Mouse (Mus musculus) erythroblast, embryonic 14.5 days (primary cell): ENCODE results near the gene Srebf2.

Source experiments
- GATA1 ChIP-seq: IDR thresholded peaks from 2 replicates; pipeline ENCODE4 v1.6.1; 2012; ENCODE audit warnings: low read length, inconsistent platforms, mixed read lengths
- TAL1 ChIP-seq: IDR thresholded peaks from 3 replicates; pipeline ENCODE4 v1.6.1; 2012; ENCODE audit warnings: low read length, inconsistent platforms, mixed read lengths

GRCm38 (mm10) chr15:82212752-82213063 is 65.7 kb downstream of the Srebf2 start, which contains the start of gene Shisa8:
- TF ChIP-seq GATA1 = no peak
- TF ChIP-seq TAL1 = no peak
